Mouse (Mus musculus) spleen, adult 2 months (tissue): ENCODE data around the gene Stfa3. TPM values are rescaled to one million over a fixed set of nuclear protein-coding genes. Genes with fewer than 3 reads are reported as not detected.
"Not testable (repeated sequence)": the region's sequence is repeated elsewhere in the genome, so short reads cannot be mapped to it uniquely, and the experiment has no call there.

ENCODE experiments used
- DNase-seq, 2 experiments: peaks; one replicate each; pipeline versions ENCODE4 v3.0.0 to v3.0.0-alpha.2; 2012 to 2021; ENCODE audit warnings: low spot score in 2 of 2, low read depth in 1 of 2
- H3K27ac ChIP-seq: fragments of 200-500 bp; 2 replicates; pipeline ENCODE4 v1.5.1; 2012; ENCODE audit warnings: low read length, inconsistent platforms; ENCODE audit not compliant: insufficient read depth
- H3K27me3 ChIP-seq: fragments of 200-500 bp; 2 replicates; pipeline ENCODE4 v1.6.1; 2012; ENCODE audit warnings: mild to moderate bottlenecking, moderate library complexity, low read length, inconsistent platforms; ENCODE audit not compliant: control insufficient read depth, insufficient read depth
- H3K36me3 ChIP-seq: fragments of 200-500 bp; 2 replicates; pipeline ENCODE4 v1.6.1; 2012; ENCODE audit warnings: mild to moderate bottlenecking, low read length, inconsistent platforms; ENCODE audit not compliant: control insufficient read depth, insufficient read depth
- H3K4me1 ChIP-seq: fragments of 200-500 bp; 2 replicates; pipeline ENCODE4 v1.6.1; 2011; ENCODE audit warnings: inconsistent platforms; ENCODE audit not compliant: control insufficient read depth, insufficient read depth, insufficient read length
- H3K4me3 ChIP-seq: fragments of 200-500 bp; 2 replicates; pipeline ENCODE4 v1.5.1; 2011; ENCODE audit warnings: mild to moderate bottlenecking, inconsistent platforms; ENCODE audit not compliant: insufficient read depth, insufficient read length; ENCODE audit errors: extremely low read depth
- CTCF ChIP-seq: fragments of 200-500 bp; IDR thresholded peaks from 2 replicates; pipeline ENCODE4 v1.5.1; 2011; ENCODE audit warnings: mild to moderate bottlenecking, inconsistent platforms; ENCODE audit not compliant: insufficient read depth, insufficient read length, insufficient replicate concordance; ENCODE audit errors: extremely low read depth
- POLR2A ChIP-seq: fragments of 200-500 bp; IDR thresholded peaks from 2 replicates; pipeline ENCODE4 v1.6.1; 2011; ENCODE audit warnings: low read depth, low read length, inconsistent platforms
- WGBS: fragments of 180-500 bp; shearing (Covaris S2); methylation state at CpG from one replicate; pipeline ENCODE4 v1.1.7; 2018; 5-methylcytosine and 5-hydroxymethylcytosine counted together
- polyA plus RNA-seq: library from polyadenylated mRNA; depleted of rRNA; stranded (reverse); fragments of >200 nt; gene quantifications from 2 replicates; pipeline ENCODE4 v1.2.3, GENCODE M21; 2012; rRNA removed

Stfa3 gene
- polyA plus RNA-seq, 1 experiment = not detected

DNA sequence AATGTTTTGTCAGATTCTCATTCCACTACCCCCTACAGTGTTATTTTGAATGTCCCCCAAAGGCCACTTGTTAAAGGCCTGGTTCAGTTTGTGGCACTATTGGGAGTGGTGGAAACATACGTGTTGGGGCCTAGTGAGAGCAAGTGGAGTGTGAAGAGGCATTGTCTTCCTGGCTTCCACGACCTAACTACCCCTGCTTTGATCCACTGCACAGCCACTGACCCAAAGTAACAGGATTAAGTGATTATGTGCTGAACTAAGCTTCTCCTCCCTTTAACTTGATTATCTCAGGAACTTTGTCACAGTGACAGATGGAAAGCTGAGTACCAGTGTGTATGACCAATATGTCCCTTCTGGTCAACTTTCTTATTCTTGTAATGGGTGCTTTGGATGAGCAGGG, 5.2 kb upstream of the Stfa3 start:
- DNase-seq = no peak
- Histone ChIP-seq H3K27me3 (no peaks in the 10 kb centered on the region), H3K4me3 (no peak overlapping the region), H3K4me1 (no peaks in the 10 kb centered on the region), H3K27ac (no peak overlapping the region), H3K36me3 (no peaks in the 10 kb centered on the region)
- WGBS = 67% methylated on average over 2 of the region's 2 CpGs
- no peak for TF ChIP-seq CTCF
- no peak for TF ChIP-seq POLR2A

DNA sequence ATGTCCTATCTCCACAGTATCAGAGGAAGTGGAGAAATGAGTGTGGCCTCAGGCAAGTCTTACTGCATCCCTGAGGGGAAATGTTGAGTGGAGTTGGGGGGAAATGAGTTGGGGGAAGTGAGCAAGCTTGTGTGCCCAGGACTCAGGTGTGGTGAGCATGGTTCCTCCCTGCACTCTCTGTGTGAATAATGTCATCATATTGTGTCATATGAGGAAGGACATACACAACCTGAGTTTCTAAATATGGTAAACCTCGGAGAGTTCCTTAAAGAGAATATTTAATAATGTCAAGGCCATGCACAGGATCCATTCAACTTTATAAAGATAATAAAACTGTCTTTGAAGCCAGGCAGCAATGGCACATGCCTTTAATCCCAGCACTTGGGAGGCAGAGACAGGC, 34.2 kb downstream of the Stfa3 start:
- not testable (repeated sequence) for H3K4me1 ChIP-seq, H3K36me3 ChIP-seq, DNase-seq, H3K27me3 ChIP-seq, H3K27ac ChIP-seq, H3K4me3 ChIP-seq
- WGBS = 34% methylated on average over 1 of the region's 1 CpGs

DNA sequence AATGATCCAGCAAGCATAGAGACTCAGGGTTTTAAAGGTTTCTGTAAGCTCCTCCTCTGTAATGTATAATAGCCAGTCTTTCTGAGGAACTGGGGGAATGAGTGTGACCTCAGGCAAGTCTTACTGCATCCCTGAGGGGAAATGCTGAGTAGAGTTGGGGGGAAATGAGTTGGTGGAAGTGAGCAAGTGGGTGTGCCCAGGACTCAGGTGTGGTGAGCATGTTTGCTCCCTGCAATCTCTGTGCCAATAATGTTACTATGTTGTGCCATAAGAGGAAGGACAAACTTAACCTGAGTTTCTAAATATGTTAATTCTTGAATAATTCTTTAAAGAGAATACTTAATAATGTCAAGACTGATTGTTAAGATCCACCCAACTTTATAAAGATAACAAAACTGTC, 46.8 kb downstream of the Stfa3 start, which contains the start of gene Stfa2:
Stfa2 (minus strand) TSS at position 101 of the 400 bp plus-strand sequence.
- DNase-seq = no peak

More for the DNA sequence above, 46.8 kb downstream of the Stfa3 start, which contains the start of gene Stfa2:
- Histone ChIP-seq H3K4me1 (no peaks in the 10 kb centered on the region), H3K4me3 (no peak within 1 kb of the TSS), H3K36me3 (no peaks in the 10 kb centered on the region), H3K27ac (no peak within 1 kb of the TSS), H3K27me3 (no peaks in the 10 kb centered on the region)
- TF ChIP-seq POLR2A (no peak), CTCF (no peak)

Other genes starting within 250 kb of the Stfa3 start
- not detected in 2 replicates for gene Gm5416, start 245.0 kb downstream of the Stfa3 start, polyA plus RNA-seq
- gene 2010005H15Rik, start 233.9 kb downstream of the Stfa3 start, polyA plus RNA-seq = not detected in 2 replicates
- not detected in 2 replicates for gene Stfa1, start 178.4 kb downstream of the Stfa3 start, polyA plus RNA-seq
- not detected in 2 replicates for gene BC117090, start 121.1 kb downstream of the Stfa3 start, polyA plus RNA-seq
- gene BC100530, start 87.6 kb downstream of the Stfa3 start, polyA plus RNA-seq = not detected in 2 replicates
- gene Stfa2, start 46.9 kb downstream of the Stfa3 start, polyA plus RNA-seq = not detected in 2 replicates
- gene Casr, start 106.7 kb upstream of the Stfa3 start, polyA plus RNA-seq = 0.01 and 0.02 TPM in 2 replicates
- 10.9 and 15.3 TPM in 2 replicates for gene Cd86, start 210.7 kb upstream of the Stfa3 start, polyA plus RNA-seq
- 2.0 and 2.3 TPM in 2 replicates for gene Ildr1, start 238.6 kb upstream of the Stfa3 start, polyA plus RNA-seq